Comparison of ENCODE assay signal across 8 mouse cellular contexts in the genomic region with DNA sequence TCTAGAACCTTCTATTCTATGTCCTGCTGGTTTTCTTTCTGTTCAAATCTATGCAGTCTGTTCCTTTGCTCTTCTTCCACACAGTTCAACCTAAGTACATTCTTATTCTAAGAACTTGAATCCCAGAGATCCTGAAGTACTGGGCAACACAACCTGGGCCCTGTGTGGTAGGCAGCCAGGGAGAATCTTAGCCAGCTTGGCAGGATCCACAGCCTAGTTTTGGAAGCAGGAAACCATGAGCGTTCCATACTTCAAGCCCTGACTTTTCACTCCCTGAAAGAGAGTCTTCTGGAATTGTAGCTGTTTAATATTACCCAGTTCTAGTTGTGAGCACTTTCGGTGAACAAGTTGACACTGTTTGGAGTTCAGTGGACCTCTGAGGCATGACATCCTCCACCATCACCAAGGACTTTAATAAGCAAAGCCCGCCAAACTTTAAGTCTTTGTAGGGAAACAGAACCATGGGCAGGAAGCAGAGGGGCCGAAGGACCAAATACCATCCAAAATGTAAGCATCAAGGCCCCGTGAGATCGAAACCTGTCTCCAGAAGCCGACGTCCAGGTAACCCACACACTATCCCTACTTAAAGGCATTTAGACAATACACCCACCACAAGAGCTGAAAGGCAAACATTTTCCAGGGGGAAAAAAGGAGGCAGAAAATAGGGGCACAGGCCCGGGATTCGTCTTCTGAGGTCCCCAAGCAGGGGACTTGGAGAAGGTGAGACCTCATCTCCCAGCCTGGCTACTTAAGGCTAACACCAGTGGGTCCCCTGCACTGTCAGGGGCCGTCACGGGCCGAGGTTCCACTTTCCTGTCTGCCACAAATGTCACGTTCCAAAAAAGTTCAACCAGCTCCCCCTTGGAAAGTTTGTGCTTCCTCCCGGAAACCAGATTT. TPM values are rescaled to one million over a fixed set of nuclear protein-coding genes. Genes with fewer than 3 reads are reported as not detected.
A peak's percentile ranks its signal among the peaks of the same experiment; 100 is the strongest.
DNase-seq lines count a peak whose midpoint lies in the region; ATAC-seq and TF ChIP-seq lines count a peak whose summit lies in the region.

No protein-coding gene starts in this region.

- H3K4me1 ChIP-seq in embryonic facial prominence, embryonic 15.5 days = peaks cover 53% of the 10 kb centered on the region
- H3K4me1 ChIP-seq in kidney, adult 2 months (ENCODE audit: control insufficient read depth, insufficient read depth, low read length) = peaks cover 6% of the 10 kb centered on the region; the same call in 1 of the 2 replicates
- peaks cover 25% of the 10 kb centered on the region for H3K4me1 ChIP-seq in midbrain, embryonic 14.5 days (ENCODE audit: control insufficient read depth, insufficient read depth, low read length)

- peak; percentile 43 for DNase-seq in kidney, adult 11 months
- no peak for DNase-seq in kidney, postnatal 14 days
- peak; percentile 75 for DNase-seq in kidney, adult 2 months
- DNase-seq in midbrain, embryonic 14.5 days = no peak
- DNase-seq in left cerebral cortex, adult 8-10 months (ENCODE audit: low spot score in 2 of 2) = no peak
- DNase-seq in gastrocnemius, postnatal 10 days = no peak
- DNase-seq in testis, postnatal 10 days (ENCODE audit: low spot score) = no peak

- no peak for TF ChIP-seq CTCF in kidney, adult 2 months (conservative IDR thresholded peaks at IDR 0.05; ENCODE audit: insufficient read depth, insufficient read length, low read depth, low read length)

- H3K4me3 ChIP-seq in embryonic facial prominence, embryonic 15.5 days (replicated peaks) = peak overlapping the region; percentile 95
- H3K4me3 ChIP-seq in kidney, adult 2 months (ENCODE audit: insufficient read depth, low read depth, low read length) = peak overlapping the region; percentile 85
- peak overlapping the region; percentile 84 for H3K4me3 ChIP-seq in midbrain, embryonic 14.5 days (replicated peaks; ENCODE audit: low read depth, low read length)

- H3K27ac ChIP-seq in embryonic facial prominence, embryonic 15.5 days (replicated peaks) = peak overlapping the region; percentile 97
- peak overlapping the region; percentile 84 for H3K27ac ChIP-seq in kidney, adult 2 months (ENCODE audit: insufficient read depth, low read depth, low read length)
- peak overlapping the region; percentile 72 for H3K27ac ChIP-seq in midbrain, embryonic 14.5 days (replicated peaks; ENCODE audit: low read depth, low read length)

- no peaks in the 10 kb centered on the region for H3K9me3 ChIP-seq in embryonic facial prominence, embryonic 15.5 days (replicated peaks)
- no peaks in the 10 kb centered on the region for H3K9me3 ChIP-seq in midbrain, embryonic 14.5 days (ENCODE audit: control insufficient read depth, low read length)

- peak overlapping the region; percentile 97 for H3K9ac ChIP-seq in embryonic facial prominence, embryonic 15.5 days
- H3K9ac ChIP-seq in midbrain, embryonic 14.5 days (replicated peaks; ENCODE audit: low read length) = peak overlapping the region; percentile 95

- no peaks in the 10 kb centered on the region for H3K36me3 ChIP-seq in embryonic facial prominence, embryonic 15.5 days
- H3K36me3 ChIP-seq in kidney, adult 2 months (ENCODE audit: control insufficient read depth, insufficient read depth, low read length) = no peaks in the 10 kb centered on the region
- H3K36me3 ChIP-seq in midbrain, embryonic 14.5 days (ENCODE audit: control insufficient read depth, insufficient read depth, low read length) = no peaks in the 10 kb centered on the region

- TF ChIP-seq POLR2A in kidney, adult 2 months (IDR thresholded peaks at IDR 0.05; ENCODE audit: low read depth, low read length) = no peak

- H3K4me2 ChIP-seq in embryonic facial prominence, embryonic 15.5 days (replicated peaks) = peak overlapping the region; percentile 56
- peak overlapping the region; percentile 88 for H3K4me2 ChIP-seq in midbrain, embryonic 14.5 days (ENCODE audit: low read length)

- no peak for ATAC-seq in embryonic facial prominence, embryonic 15.5 days (ENCODE audit: insufficient number of reproducible peaks, low FRiP score, low TSS enrichment, low read depth)
- ATAC-seq in midbrain, embryonic 14.5 days (ENCODE audit: low FRiP score, low TSS enrichment) = no peak

- WGBS in embryonic facial prominence, embryonic 15.5 days = 4% methylated on average over 15 of the region's 15 CpGs
- 16% methylated on average over 15 of the region's 15 CpGs for WGBS in kidney, adult 2 months
- WGBS in midbrain, embryonic 14.5 days = 7% methylated on average over 15 of the region's 15 CpGs

- H3K27me3 ChIP-seq in embryonic facial prominence, embryonic 15.5 days = no peaks in the 10 kb centered on the region
- H3K27me3 ChIP-seq in kidney, adult 2 months (replicated peaks; ENCODE audit: control insufficient read depth, insufficient read depth, low read length) = no peaks in the 10 kb centered on the region
- H3K27me3 ChIP-seq in midbrain, embryonic 14.5 days (ENCODE audit: control insufficient read depth, insufficient read depth, low read length) = no peaks in the 10 kb centered on the region

RNA-seq across cellular contexts. Expression of gene Amotl1, which starts 31.3 kb away (rescaled TPM):
- 34.2 and 38.9 TPM in 2 replicates for polyA plus RNA-seq in embryonic facial prominence, embryonic 15.5 days (2015; fragmentation: Nextera tagmentation; extraction: Ambion mirVana)
- 15.5 and 19.4 TPM in 2 replicates for polyA plus RNA-seq in kidney, adult 2 months (2012; rRNA removed)
- polyA plus RNA-seq in midbrain, embryonic 14.5 days (2014; fragmentation: Nextera tagmentation; extraction: Ambion mirVana) = 8.7 and 12.5 TPM in 2 replicates
- 10 to 100 TPM; 19.7 to 25.3 (median 21.9) TPM for total RNA-seq in left cerebral cortex, adult 8-10 months (2022)
- 100 to 1,000 TPM; 271 to 282 TPM for total RNA-seq in gastrocnemius, postnatal 10 days (2021)

Comparison
In these comparisons a context has a peak if more than half of its experiments do, and no peak if none do; other contexts are left out.
1. DNase-seq: peak in kidney, adult 11 months (single experiment) and kidney, adult 2 months (single experiment); none in kidney, postnatal 14 days (single experiment), midbrain, embryonic 14.5 days (single experiment), left cerebral cortex, adult 8-10 months (0 of 2), gastrocnemius, postnatal 10 days (single experiment) and testis, postnatal 10 days (single experiment).
2. Peak in every context shown above with its lines, with median percentiles within 50 percentile points of each other: H3K27ac ChIP-seq and H3K4me3 ChIP-seq.